Mouse (Mus musculus): Measurements from ENCODE around the gene Duoxa1.

DNA sequence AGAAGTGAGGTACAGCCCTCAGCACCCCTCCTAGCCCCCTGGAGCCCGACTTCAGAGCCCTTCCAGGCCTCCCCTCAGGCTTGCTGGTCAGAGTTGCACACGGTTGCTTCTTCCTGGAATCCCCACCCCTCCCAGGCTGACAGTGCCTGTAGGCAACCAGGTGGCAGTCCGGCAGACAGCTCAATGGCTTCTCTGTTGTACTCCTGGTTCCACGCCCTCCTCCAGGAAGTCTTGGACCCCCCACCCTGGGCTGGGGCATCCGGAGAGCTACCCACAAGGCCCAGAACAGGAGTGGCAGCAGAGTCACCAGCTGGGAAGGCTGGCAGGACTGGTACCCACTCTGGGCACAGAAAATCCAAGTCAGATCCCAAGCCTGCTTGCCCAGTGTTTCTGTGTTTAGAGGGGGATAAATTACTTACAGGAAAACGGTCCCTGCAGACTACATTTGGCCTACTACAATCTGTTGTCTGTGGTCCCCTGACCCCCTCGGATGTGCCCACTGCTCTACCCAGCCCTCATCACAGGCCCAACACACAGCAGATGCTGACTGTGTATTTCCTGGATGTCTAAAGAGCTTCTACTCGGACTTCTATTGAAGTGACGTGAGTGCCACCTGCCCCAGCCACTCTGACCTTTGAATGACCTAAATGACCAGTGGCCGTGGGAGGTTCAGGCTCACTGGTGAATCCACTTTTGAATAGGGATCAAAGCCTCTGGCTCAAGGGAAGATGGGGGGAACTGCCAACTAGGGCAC lies 48.5 kb upstream of the Duoxa1 start:
- no peak for TF ChIP-seq POLR2A (IDR thresholded peaks at IDR 0.05; ENCODE audit: low read depth, low read length)
- no peak for TF ChIP-seq CTCF (conservative IDR thresholded peaks at IDR 0.05; ENCODE audit: insufficient read depth, insufficient read length, low read depth, low read length)
